Mouse (Mus musculus) urinary bladder, adult 18-20 months (tissue): ENCODE data around the gene Robo3.

Experiments
- DNase-seq, 2 experiments: peaks; one replicate each; pipeline ENCODE4 v3.0.0; 2022; ENCODE audit warnings: low spot score in 2 of 2, mixed read lengths in 2 of 2

Robo3 gene

DNA sequence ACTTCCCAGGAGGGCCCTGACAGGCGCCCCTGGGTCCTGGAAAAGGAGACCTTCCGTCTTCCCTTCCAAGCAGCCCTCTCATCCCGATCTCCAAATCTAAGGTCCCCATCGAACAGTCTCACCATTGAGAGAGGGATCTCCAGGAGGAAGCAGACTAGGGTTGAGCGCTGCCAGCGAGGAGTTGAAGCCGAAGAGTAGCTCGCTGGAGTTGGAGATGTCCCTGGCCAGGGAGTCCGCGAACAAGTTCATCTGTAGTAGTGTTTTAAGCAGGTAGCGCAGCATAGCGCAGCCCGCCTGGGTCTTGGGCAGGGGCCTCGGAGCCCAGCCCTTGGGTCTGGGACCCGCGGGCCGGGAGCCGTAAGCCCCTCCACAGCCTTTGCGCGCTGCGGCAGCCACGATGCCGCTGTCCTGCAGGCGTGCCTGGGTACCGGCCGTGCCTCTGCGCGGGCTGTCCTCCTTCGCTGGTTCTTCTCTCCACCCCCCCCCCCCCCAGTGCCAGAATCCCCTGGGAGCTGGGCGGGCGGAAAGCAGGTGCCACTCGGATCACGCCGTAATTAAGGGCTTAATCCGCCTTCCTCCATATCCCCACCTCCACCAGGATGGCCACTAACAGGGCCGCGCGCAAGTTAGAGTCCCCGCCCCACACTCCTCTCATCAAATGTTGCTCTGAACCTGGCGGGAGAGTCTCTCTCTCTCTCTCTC is at the start of gene Robo3:
TSS of gene Robo3 (minus strand) at position 527 of the 702 bp plus-strand sequence.
- peak in 1 of 2 experiments; percentile 10 for DNase-seq

DNA sequence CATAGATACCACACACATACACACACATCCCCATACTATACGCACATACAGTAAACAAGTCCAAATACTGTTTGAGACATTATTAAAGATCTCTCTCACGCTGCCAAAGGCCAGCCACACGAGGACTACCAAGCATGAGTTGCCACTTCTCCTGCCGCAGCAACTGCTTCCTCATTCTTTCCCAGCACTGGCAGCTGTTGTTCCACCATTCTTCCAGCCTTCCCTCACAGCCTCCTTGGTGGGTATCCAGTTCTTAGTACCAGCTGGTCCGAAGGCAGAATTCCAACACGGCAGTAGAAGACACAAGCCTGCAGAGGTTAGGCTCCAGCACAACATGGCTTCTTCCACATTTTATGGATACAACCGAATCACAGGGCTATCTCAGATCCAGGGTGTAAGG is 41.9 kb upstream of the Robo3 start:
- DNase-seq: no peak

DNA sequence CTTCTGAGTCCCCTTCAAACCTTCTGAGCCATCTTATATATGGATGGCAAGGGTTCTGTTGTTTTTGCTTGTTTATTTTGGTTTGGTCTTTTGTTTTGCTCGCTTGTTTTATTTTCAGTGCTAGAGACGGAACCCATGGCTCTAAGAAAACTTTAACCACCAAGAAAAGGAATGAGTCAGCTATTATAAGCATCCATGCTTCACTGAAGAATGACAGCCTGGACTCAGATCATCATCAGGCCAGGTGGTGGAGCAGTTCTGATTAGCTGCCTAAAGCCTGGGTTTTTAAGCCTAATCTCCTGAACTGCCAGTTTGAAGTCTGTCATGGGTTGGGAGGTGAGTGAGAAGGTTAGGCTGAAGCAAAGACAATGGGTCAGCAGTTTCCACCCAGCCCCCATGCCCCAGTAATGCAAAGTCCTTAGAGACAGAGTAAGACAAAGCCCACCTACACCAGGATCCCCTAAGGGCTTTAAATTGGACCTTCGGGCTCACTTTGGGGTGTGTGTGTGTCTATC is 40.6 kb upstream of the Robo3 start:
- no peak for DNase-seq

DNA sequence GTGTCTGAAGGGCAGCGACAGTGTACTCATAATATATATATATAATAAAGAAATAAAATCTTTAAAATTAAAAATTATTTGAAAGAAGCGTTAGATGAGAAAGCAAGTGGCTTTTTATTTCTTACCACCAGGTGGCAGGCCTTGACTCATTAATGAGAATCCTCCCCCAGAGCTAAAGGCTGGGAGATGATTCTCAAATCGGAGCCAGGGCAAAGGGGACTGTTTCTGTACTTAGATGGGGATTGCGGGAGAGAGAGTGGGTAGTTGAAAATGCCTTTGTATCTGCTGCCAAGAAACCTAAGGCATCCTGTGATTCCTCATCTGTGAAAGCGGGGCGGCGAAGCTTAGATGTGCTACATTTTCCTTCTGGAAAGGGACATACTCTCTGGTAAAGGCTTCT is 29.7 kb upstream of the Robo3 start:
- peak; percentile 16 to 24 for DNase-seq

DNA sequence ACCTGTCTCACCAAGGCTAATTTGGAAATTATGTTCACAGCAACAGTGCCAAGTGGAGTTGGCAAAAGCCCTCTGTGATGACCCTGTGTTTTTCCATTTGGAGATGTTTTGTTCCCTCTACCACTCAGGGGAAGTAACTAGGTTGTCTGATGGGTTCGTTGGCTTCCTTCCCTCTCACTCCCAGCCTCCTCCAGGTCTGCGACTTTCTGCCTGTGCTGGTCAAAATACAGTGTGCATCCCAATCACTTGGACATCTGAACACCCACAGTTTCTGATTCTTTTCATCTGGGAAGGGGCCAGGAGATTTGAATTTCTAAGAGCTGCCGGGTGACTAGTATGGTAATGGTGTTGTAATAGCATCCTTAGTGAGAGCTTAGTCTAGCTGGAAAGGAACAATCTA is 28.5 kb upstream of the Robo3 start:
- DNase-seq: no peak

DNA sequence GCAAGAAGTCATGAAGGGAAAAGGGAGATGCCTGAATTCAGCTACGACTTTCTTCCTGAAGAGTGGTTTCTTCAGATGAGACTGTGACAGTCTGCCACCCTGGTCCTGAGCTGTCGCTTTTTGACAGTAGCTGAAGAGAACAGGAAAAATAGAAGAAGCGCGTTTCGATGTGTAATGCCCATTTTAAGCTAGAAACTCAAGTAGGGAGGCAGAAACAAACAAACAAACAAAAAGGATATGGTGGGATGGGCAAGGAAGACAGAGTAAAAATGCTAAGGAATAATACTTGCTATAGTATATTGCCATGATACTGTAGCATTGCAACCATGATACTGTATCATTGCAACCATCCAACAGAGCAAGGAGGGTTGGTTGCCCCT is 27.9 kb upstream of the Robo3 start:
- DNase-seq: no peak

DNA sequence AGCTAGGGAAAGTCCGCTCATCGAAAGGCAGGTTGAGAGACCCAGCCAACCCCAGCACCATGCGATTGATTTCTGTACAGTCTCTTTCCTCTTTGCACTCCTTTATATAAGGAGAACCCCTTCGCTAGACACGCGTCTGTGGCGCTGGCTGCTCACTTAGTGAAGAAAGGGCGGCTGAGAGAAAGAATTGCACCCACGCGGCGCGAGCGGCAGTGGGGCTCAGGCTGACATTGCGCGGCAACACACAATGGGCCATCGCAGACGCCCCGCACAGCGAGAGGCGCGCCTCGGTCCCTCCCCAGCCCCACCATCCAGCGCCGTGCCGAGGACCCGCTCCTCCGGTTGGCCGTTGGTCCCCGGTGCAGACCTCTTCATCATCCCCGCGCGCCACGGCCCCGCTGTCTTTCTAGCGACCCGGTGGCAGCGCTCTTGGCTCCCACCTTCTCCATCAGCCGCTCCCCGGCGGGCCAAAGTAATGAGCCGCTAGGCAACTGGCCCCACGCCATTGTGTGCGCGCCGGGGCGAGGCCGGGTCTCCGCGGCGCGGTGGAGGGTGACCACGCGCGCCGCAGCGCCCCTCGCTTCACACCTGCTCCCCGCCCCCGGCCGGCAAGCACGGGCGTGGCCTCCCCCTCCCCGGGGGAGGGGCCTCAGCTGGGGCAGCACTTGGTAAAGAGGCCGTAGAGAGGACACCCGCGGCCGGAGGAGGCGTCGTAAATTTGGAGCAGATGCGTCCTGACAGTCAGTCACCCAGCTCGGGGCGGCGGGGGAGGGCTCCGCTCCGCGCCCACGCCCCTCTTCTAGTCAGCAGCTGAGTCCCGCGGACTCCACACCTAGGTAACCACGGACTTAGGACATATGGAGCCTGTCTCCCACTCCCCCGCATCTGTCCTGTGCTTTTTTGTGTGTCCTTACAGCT is 27.3 kb upstream of the Robo3 start:
- DNase-seq: peak in 1 of 2 experiments; percentile 23

DNA sequence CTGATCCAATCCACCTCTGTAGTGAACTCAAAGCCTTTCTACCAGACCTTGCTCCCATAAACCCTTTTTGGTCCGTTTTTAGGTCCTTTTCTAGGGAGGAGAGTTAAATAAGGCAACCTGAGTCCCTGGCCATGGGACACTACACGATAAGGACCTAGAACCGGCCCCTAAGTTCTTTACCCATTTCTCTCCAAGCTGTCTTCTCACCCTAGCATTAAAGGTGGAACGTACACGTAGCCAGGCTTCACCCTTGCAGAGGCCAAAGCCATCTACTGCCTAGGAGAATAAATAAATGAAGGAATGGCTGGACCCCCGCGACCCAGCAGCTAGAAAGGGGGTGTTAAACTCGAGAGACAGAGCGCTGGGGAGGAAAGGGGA is 26.6 kb upstream of the Robo3 start:
- DNase-seq: no peak

DNA sequence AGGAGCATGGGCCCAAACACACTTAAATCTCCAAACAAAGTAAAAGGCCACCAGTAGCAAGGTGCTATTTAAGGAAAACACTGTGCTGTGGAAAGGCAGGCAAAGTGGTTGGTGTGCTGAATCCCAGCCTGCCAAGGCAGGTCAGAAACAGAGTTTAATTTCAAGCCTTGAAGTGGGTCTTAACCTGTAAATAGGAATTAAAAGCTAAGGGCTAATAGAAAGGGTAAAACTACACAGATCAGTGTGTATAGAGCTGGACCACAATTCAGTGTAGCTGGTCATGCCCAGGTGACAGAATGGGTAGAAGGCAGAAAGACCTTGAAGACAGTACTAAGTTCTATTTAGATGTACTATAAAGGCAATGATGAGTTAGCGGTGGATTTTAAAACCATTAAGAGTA is 24.1 kb upstream of the Robo3 start:
- DNase-seq: no peak

DNA sequence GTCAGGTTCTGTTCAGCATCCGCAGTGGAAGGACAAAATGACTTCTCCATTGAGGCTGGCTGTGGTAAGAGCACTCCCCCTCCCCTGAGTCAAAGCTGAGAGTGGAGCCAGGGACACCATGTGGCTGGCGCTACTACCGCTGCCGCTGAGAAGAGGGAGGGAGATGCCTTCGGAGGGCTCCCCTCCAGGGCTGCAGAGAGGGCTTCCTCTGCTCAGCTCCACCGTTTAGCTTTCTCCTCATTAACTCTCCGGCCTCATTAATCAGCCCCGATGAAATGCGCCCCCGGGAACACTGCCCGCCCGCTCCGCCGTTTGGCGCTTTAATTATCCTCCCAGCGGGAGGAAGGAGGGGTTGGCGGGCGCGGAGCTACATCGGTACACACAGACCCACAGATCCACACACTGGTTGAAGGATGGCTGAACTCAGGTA is 23.4 kb upstream of the Robo3 start:
- no peak for DNase-seq

DNA sequence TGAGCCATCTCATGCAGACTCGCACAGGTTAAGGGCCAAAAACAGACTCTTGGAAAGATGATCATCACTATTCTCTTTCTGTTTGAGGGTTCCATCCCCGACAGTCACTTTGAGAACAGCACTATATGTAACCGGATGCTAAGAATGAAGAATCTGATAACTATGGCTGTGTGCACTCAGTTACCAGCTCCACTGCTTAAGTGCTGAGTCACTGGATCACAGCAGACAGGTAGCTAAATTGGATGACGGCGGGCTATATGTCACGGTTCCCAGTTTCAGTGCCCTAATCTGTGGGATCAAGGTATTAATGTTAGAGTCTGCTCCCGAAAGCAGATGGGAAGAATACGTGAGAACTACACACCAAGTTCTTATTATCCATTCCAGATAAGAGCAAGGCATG is 22.8 kb upstream of the Robo3 start:
- DNase-seq: no peak

DNA sequence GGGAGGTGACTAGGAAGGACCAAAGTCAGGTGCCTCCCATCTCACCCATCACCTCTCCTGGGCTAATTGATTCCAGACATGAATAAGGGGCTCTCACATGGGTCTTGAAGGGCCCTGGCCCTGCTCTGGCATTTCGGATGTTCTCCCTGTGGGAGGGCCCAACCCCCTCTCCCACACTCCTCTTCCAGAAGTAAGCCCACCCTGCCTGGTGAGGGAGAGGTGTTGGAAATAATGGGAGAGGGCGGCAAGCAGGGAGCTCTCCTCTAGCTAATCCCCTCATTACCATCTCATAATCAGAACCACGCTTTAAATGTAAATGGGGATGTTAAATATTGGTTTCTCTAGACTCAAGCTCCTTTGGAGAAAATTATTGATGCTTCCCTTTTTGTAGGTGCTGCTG is 21.9 kb upstream of the Robo3 start:
- DNase-seq: no peak

DNA sequence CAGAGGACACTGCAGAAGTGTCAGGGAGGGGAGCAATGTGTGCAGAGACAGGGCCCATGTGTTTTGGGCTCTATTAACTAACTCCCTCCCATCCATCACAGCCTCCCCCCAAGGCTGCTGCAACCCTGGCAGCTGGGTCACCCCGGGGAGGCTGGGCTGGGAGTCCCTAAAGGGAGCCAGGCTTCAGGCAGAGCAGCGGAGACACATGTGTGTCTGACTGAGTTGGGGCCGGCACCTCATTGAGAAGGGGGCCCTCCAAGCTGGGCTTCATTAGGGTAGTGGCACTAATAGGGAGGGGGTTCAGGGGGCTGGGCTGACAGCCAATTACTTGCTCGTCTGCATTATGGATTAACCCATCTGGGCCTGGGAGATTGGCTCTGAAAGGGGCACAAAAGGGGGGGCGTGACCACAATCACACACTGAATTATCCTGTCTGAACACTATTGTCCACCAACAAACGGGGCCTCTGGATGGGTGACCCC is 21.0 kb upstream of the Robo3 start:
- no peak for DNase-seq

DNA sequence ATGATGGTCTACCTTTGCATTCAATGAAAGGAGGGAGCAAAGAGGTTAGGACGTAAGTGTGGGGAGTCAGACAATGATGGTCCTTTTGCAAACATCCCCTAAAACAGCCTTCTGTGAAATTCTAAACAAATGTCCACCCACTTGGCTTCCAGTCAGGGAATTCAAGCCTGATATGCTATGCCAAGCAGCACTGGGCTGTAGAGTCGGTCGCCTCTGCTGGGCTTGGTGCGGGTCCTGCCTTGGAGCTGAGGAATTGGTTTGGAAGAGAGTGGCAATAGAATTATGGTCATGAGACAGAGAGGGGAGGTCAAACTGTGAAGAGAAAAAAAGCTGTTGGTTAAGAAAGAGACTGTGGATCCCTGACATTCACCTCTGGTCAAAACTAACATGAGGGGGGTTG is 20.3 kb upstream of the Robo3 start:
- DNase-seq: no peak

DNA sequence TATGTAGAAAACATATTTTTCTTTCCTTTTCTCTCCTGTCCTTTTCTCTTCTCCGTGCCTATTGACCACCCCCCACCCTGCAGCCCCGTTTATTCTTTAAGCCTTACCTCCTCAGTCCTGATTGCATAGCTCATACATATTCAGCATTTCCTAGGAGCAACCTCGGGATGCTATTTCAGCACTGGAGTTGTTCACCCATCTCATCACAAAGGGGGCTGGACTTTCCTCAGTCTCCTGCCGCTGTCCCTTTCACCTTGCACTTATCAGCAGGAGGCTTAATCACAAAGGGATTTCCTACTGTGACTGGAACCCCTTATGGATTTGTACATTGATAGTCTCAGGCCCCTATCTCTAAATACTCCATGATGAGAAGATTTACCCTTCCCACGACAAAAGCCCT is 19.4 kb upstream of the Robo3 start:
- no peak for DNase-seq

DNA sequence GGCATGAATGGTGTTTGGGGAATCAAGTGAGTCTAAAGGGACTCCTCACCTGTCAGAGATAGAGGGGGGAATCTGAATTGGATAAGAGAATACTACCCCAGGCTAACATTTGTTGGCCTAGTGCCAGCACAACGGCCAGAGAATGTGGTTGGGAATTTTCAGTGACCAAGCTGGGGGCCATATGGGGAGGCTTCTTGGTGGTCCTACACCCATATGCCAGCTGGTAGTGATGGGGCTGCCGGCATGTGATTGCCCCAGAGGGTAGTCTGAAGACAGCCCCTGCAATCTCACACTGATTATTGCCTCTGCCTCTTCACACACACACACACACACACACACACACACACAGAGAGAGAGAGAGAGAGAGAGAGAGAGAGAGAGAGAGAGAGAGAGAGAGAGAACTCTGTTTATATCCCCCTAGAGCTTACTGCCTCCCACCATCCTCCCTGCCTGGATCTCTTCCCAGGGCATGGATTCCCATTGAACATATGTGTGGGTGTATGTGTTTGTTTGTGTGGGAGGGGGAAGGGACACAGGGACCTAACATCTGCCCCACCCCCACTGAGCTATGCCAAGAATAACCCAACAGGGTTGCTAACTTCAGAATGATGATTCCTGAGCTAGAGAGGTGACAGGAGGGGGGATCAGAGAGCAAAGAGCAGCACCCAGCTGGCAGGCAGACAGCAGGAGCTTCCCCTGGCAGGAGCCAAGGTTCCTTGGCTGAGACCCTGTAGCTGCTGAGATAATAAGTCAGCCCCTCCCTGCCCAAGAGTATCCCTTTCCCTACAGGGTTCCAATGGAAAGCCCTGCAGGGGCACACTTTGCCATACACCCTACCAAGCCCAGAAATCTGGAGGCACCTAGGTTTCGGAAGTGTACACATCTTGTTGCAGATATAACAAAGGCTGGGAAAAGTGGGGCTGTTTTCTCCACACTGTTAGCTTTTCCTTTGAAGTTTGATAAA is 5.0 kb upstream of the Robo3 start:
- DNase-seq: no peak

DNA sequence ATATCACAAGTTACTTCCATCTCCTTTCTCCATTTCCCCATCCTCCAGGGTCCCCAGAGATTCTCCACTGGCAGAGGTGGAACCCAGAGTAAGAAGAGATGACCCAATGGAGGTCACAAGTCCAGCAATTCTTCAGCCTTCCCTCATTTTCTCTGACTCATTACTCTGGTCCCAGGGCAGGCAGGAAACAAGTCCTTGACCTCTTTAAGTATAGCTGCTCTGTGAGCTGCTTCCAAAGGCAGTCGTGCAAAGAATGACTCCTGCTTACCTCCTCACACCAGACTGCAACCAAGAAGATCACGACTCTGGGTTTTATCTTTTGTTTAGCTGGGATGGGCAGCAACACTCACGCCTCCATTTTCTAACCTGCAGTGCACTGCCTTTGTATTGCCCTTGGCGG is 2.6 kb upstream of the Robo3 start:
- no peak for DNase-seq

DNA sequence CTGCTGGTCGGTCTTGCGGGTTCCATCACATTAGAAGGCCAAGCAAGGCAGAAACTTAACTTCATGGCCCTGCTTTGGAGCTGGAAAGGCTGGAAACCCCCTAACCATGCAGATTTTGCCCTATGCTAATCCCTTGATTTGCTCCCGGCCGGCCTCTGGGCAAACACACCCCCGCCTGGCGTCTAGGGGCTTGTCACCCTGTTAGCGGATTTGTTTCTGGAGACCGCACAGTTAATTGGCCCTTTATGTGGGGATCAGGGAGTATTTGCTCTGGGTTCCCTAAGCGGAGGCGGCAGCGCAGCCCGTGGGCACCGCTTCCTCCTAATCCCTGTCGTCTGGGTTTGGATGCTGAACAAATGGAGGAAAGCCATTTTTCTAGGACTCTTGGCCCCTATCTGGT is 1.9 kb upstream of the Robo3 start:
- no peak for DNase-seq

DNA sequence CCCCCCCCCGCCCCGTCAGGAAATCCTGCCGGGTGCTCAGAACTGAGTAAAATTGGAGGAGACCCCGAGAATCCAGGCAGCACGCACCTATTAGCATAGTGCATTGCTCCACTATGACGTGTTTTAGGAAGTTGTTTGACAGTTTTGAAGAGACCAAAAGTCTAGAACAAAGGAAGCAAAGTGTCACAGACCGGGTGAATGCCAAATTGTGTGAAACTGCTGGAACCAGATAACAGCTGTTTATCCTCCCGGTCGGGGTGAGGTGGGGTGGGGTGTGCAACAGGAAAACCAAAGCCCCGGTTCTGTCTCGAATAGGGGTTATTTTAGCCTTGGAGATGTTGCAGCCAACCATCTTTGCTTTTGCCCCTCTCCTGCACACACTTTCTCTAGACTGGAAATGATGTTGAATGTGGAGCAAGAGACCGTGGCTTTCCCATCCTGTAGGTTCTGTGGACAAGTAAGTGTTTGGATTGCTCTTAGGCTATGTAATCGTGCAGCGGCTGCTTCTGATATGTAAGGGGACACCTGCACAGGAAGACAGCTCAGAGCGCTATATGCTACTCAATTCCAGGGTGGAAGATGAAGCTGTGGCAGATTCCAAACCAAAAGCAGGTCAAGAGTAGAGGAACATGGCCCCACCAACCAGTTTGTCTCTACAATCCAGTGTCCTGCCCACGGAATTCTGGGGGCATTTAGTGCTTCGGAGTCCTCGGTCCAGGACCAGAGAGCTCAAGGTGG is 946 bp upstream of the Robo3 start:
- DNase-seq: no peak

DNA sequence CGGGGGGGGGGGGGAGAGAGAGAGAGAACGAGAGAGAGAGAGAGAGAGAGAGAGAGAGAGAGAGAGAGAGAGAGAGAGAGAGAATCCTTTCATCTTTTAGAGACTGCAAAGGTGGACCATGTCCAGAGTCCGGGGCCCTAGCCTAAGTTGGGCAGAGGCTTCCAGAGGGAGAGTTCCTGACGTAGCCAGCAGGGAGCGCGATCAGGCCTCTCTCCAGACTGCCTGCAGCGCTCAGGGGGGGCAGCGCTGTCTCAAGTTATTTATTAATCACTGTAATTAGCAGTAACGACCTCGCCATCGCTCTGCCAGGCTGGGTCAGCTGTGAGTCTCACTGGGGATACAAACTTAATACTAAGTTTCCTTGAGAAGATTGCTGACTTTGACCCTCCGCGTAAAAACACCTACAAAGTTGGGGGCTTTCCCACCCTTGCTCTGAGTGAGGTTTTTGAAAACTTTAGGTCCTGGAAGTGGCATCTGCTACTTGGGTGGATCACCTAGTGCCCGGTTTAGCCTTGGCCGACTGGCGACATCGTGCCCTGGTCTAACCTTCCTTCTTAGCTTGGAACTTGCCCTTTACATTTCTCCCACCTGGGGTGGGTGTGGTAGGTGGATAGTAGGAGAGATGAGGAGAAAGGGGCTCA is 900 bp downstream of the Robo3 start:
- peak in 1 of 2 experiments; percentile 19 for DNase-seq
